Mouse (Mus musculus): ENCODE measurements around the gene Bloc1s2.
"Not testable (repeated sequence)": the region's sequence is repeated elsewhere in the genome, so short reads cannot be mapped to it uniquely, and the experiment has no call there.

Gene Bloc1s2

GRCm38 (mm10) chr19:44132917-44133316 is 13.3 kb downstream of the Bloc1s2 start:
- in situ Hi-C loops (cut with MboI; ENCODE audit: unreplicated experiment in 2 of 2) = no loop called here

- in situ Hi-C loops (cut with MboI; ENCODE audit: unreplicated experiment in 2 of 2) = no loop called here
Observed at GRCm38 (mm10) chr19:44128560-44128959, 17.7 kb downstream of the Bloc1s2 start.

GRCm38 (mm10) chr19:44127729-44128497 is 18.3 kb downstream of the Bloc1s2 start:
- in situ Hi-C loops (cut with MboI; ENCODE audit: unreplicated experiment in 2 of 2) = no loop called here

GRCm38 (mm10) chr19:44121137-44121536 is 25.1 kb downstream of the Bloc1s2 start:
- in situ Hi-C loops (cut with MboI; ENCODE audit: unreplicated experiment in 2 of 2) = no loop called here

GRCm38 (mm10) chr19:44120686-44121085 is 25.6 kb downstream of the Bloc1s2 start:
- in situ Hi-C loops (cut with MboI; ENCODE audit: unreplicated experiment in 2 of 2) = not testable (repeated sequence)

- in situ Hi-C loops (cut with MboI; ENCODE audit: unreplicated experiment in 2 of 2) = no loop called here
Observed at GRCm38 (mm10) chr19:44117793-44118192, 28.5 kb downstream of the Bloc1s2 start.

GRCm38 (mm10) chr19:44111706-44112105 is 34.5 kb downstream of the Bloc1s2 start:
- in situ Hi-C loops (cut with MboI; ENCODE audit: unreplicated experiment in 2 of 2) = no loop called here

- in situ Hi-C loops (cut with MboI; ENCODE audit: unreplicated experiment in 2 of 2) = no loop called here
Observed at GRCm38 (mm10) chr19:44110356-44110755, 35.9 kb downstream of the Bloc1s2 start.

GRCm38 (mm10) chr19:44108996-44109395 is 37.2 kb downstream of the Bloc1s2 start:
- in situ Hi-C loops (cut with MboI; ENCODE audit: unreplicated experiment in 2 of 2) = no loop called here

GRCm38 (mm10) chr19:44107661-44108521 is 38.4 kb downstream of the Bloc1s2 start:
- in situ Hi-C loops (cut with MboI; ENCODE audit: unreplicated experiment in 2 of 2) = no loop called here

- in situ Hi-C loops (cut with MboI; ENCODE audit: unreplicated experiment in 2 of 2) = no loop called here
Observed at GRCm38 (mm10) chr19:44106831-44107660, 39.2 kb downstream of the Bloc1s2 start, which contains the start of gene Chuk. TSS of gene Chuk (minus strand) at chr19:44107480.

GRCm38 (mm10) chr19:44104393-44104792 is 41.9 kb downstream of the Bloc1s2 start:
- in situ Hi-C loops (cut with MboI; ENCODE audit: unreplicated experiment in 2 of 2) = no loop called here

- in situ Hi-C loops (cut with MboI; ENCODE audit: unreplicated experiment in 2 of 2) = no loop called here
Observed at GRCm38 (mm10) chr19:44103001-44103400, 43.2 kb downstream of the Bloc1s2 start.

- in situ Hi-C loops (cut with MboI; ENCODE audit: unreplicated experiment in 2 of 2) = no loop called here
Observed at GRCm38 (mm10) chr19:44100840-44101239, 45.4 kb downstream of the Bloc1s2 start.

All from v-Abl transformed pro-B cells (cell line).